Mouse (Mus musculus) lung, embryonic 14.5 days (tissue): ENCODE results near the gene Ago3. TPM values are rescaled to one million over a fixed set of nuclear protein-coding genes. Genes with fewer than 3 reads are reported as not detected.

Experiments used
- ATAC-seq: fragments of 200-750 bp; cut with Nextera tagmentation; 2 replicates; pipeline ENCODE4 v1.8.0; 2017; ENCODE audit warnings: mild to moderate bottlenecking, moderate TSS enrichment, moderate library complexity; ENCODE audit not compliant: insufficient read depth
- DNase-seq: peaks from one replicate; pipeline ENCODE4 v3.0.0-alpha.2; 2015
- H3K27ac ChIP-seq: fragments of 300-500 bp; sonication (generic); 2 replicates; pipeline ENCODE4 v1.5.1; 2014; ENCODE audit warnings: low read depth, mild to moderate bottlenecking, moderate library complexity
- H3K27me3 ChIP-seq: fragments of 300-500 bp; sonication (generic); 2 replicates; pipeline ENCODE4 v1.6.1; 2014; ENCODE audit warnings: low read length, control low read depth; ENCODE audit not compliant: insufficient read depth
- H3K36me3 ChIP-seq: fragments of 300-500 bp; sonication (generic); 2 replicates; pipeline ENCODE4 v1.6.1; 2014; ENCODE audit warnings: control low read depth; ENCODE audit not compliant: insufficient read depth
- H3K4me1 ChIP-seq: fragments of 300-500 bp; sonication (generic); 2 replicates; pipeline ENCODE4 v1.6.1; 2014; ENCODE audit warnings: antibody characterized with exemption, control low read depth; ENCODE audit not compliant: insufficient read depth
- H3K4me2 ChIP-seq: fragments of 300-500 bp; sonication (generic); 2 replicates; pipeline ENCODE4 v1.6.1; 2014; ENCODE audit warnings: mild to moderate bottlenecking
- H3K4me3 ChIP-seq: fragments of 300-500 bp; sonication (generic); 2 replicates; pipeline ENCODE4 v1.5.1; 2014; ENCODE audit warnings: low read depth, low read length
- H3K9ac ChIP-seq: fragments of 300-500 bp; sonication (generic); 2 replicates; pipeline ENCODE4 v1.6.1; 2014
- H3K9me3 ChIP-seq: fragments of 300-500 bp; sonication (generic); 2 replicates; pipeline ENCODE4 v1.6.1; 2016; ENCODE audit warnings: low read depth, low read length, control low read depth
- CTCF ChIP-seq: IDR thresholded peaks from 2 replicates; pipeline ENCODE4 v1.5.1; 2016; ENCODE audit warnings: antibody characterized with exemption, low read depth
- WGBS: fragments of 180-500 bp; shearing (Covaris S2); extraction: QIAGEN DNeasy Blood & Tissue Kit; methylation state at CpG from one replicate; pipeline ENCODE4 v1.1.7; 2014; 5-methylcytosine and 5-hydroxymethylcytosine counted together
- polyA plus RNA-seq: library from polyadenylated mRNA; unstranded; fragments of >200 nt; fragmentation: Nextera tagmentation; extraction: Ambion mirVana; gene quantifications from 2 replicates; pipeline ENCODE4 v1.2.1, GENCODE M21; 2014

Ago3 gene
- polyA plus RNA-seq, result 19.1 and 19.5 TPM in 2 replicates

- H3K9ac ChIP-seq, result peak within 1 kb of the TSS; percentile 91
- peak within 1 kb of the TSS; percentile 83 for H3K27ac ChIP-seq
- under 1% methylated on average over 65 of the region's 65 CpGs for WGBS
- peaks cover 1% of the 10 kb centered on the region; the same call in 1 of the 2 replicates for H3K36me3 ChIP-seq
- no peaks in the 10 kb centered on the region for H3K27me3 ChIP-seq
- H3K4me1 ChIP-seq, result no peaks in the 10 kb centered on the region; the same call in 1 of the 2 replicates
- H3K4me2 ChIP-seq, result peak within 1 kb of the TSS; percentile 91
- ATAC-seq (peak; percentile 98), DNase-seq (peak; percentile 96)
- peak within 1 kb of the TSS; percentile 91 for H3K4me3 ChIP-seq
- TF ChIP-seq CTCF, result no peak
- no peaks in the 10 kb centered on the region for H3K9me3 ChIP-seq
These were observed at the start of gene Ago3 for GRCm38 (mm10) chr4:126429347-126430079. Gene Ago3 (minus strand): TSS chr4:126429556.

GRCm38 (mm10) chr4:126473031-126473430 lies 43.7 kb upstream of the Ago3 start:
- H3K4me3 ChIP-seq, result no peak overlapping the region
- H3K27me3 ChIP-seq, result no peaks in the 10 kb centered on the region
- H3K27ac ChIP-seq, result no peak overlapping the region
- TF ChIP-seq CTCF, result no peak
- no peaks in the 10 kb centered on the region for H3K4me1 ChIP-seq
- no peaks in the 10 kb centered on the region for H3K36me3 ChIP-seq
- no peak for ATAC-seq
- H3K4me2 ChIP-seq, result no peak overlapping the region
- H3K9me3 ChIP-seq, result no peaks in the 10 kb centered on the region
- DNase-seq, result peak; percentile 61
- no peak overlapping the region for H3K9ac ChIP-seq
- WGBS, result 46% methylated on average over 5 of the region's 5 CpGs

DNA sequence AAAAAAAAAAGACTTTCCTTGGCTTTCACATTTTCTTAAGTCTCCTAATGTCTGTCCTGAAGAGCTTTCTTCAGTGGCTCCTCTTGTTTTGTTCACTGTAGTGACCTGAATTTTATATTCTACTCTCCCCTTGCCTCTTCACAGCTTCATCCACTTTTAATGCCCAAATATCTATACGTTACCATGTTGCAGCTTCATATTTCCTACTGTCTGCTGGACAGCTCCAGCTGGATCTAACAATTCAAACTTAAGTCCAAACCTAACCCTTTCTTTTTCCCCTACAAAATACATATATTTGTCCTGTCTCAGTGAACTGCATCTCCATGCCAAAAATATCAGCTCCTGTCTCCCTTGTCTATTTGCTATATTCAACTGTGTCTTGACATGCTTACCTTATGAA lies 40.0 kb upstream of the Ago3 start:
- H3K27ac ChIP-seq, result no peak overlapping the region
- no peak overlapping the region for H3K4me3 ChIP-seq
- no peak for TF ChIP-seq CTCF
- H3K9ac ChIP-seq, result no peak overlapping the region
- ATAC-seq, result no peak
- H3K4me1 ChIP-seq, result peaks cover 18% of the 10 kb centered on the region; the same call in 1 of the 2 replicates
- no peaks in the 10 kb centered on the region for H3K36me3 ChIP-seq
- peak; percentile 25 for DNase-seq
- no peak overlapping the region for H3K4me2 ChIP-seq
- no peaks in the 10 kb centered on the region for H3K9me3 ChIP-seq
- 33% methylated on average over 1 of the region's 1 CpGs for WGBS
- no peaks in the 10 kb centered on the region for H3K27me3 ChIP-seq

- H3K27ac ChIP-seq, result peak overlapping the region; percentile 13; the same call in 1 of the 2 replicates
- TF ChIP-seq CTCF, result no peak
- DNase-seq, result no peak
- WGBS, result 6% methylated on average over 8 of the region's 8 CpGs
- no peaks in the 10 kb centered on the region for H3K27me3 ChIP-seq
- peaks cover 18% of the 10 kb centered on the region; the same call in 1 of the 2 replicates for H3K4me1 ChIP-seq
- 0 out of 2 replicates have a peak overlapping the region, but pooled peaks have one; percentile 11 for H3K9ac ChIP-seq
- H3K36me3 ChIP-seq, result no peaks in the 10 kb centered on the region
- H3K9me3 ChIP-seq, result no peaks in the 10 kb centered on the region
- H3K4me3 ChIP-seq, result peak overlapping the region; percentile 83
- H3K4me2 ChIP-seq, result peak overlapping the region; percentile 75
- no peak for ATAC-seq
These were observed 39.6 kb upstream of the Ago3 start for GRCm38 (mm10) chr4:126468925-126469324.

GRCm38 (mm10) chr4:126468285-126468901 lies 39.0 kb upstream of the Ago3 start, which contains the start of gene Ago1:
Gene Ago1 (minus strand): TSS chr4:126468583.
- peak within 1 kb of the TSS; percentile 83 for H3K4me3 ChIP-seq
- ATAC-seq (peak; percentile 88), DNase-seq (peak; percentile 96)
- no peaks in the 10 kb centered on the region for H3K9me3 ChIP-seq
- 2% methylated on average over 46 of the region's 55 CpGs for WGBS
- H3K36me3 ChIP-seq, result no peaks in the 10 kb centered on the region
- peak within 1 kb of the TSS; percentile 87 for H3K9ac ChIP-seq
- peaks cover 18% of the 10 kb centered on the region; the same call in 1 of the 2 replicates for H3K4me1 ChIP-seq
- peak within 1 kb of the TSS; percentile 75 for H3K4me2 ChIP-seq
- TF ChIP-seq CTCF, result peak; percentile 81
- no peaks in the 10 kb centered on the region for H3K27me3 ChIP-seq
- H3K27ac ChIP-seq, result peak within 1 kb of the TSS; percentile 90

GRCm38 (mm10) chr4:126467721-126468284 lies 38.4 kb upstream of the Ago3 start:
- H3K27me3 ChIP-seq, result no peaks in the 10 kb centered on the region
- no peak for TF ChIP-seq CTCF
- peak overlapping the region; percentile 90 for H3K27ac ChIP-seq
- DNase-seq, result peak; percentile 83
- peak overlapping the region; percentile 75 for H3K4me2 ChIP-seq
- H3K9me3 ChIP-seq, result no peaks in the 10 kb centered on the region
- H3K4me3 ChIP-seq, result peak overlapping the region; percentile 83
- H3K36me3 ChIP-seq, result no peaks in the 10 kb centered on the region
- ATAC-seq, result peak; percentile 75
- under 1% methylated on average over 25 of the region's 25 CpGs for WGBS
- peak overlapping the region; percentile 87 for H3K9ac ChIP-seq
- H3K4me1 ChIP-seq, result peaks cover 18% of the 10 kb centered on the region; the same call in 1 of the 2 replicates

DNA sequence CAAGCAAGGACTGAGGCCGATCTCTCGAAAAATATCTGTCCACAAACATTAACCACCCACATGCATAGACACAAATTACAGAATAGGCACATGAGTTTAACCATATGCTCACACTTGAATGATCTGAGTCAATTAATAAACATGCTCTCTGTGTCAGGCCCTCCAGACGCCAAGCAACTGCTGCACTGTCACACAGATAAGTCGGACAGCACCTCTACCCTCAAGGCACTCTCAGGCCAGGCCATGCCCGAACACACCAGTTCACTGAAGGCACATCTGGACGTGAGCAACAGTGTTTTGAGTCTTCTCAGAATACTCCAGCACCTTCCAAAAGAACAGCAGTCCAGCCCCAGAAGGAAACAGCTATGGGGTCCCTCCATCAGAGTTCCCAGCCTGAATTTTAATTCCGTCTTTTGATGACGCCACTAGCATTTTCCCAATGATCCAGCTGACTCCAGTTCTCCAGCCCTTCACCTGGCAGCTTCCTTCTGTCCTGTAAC lies 36.9 kb upstream of the Ago3 start:
- H3K27ac ChIP-seq, result peak overlapping the region; percentile 33; the same call in 1 of the 2 replicates
- H3K4me1 ChIP-seq, result peaks cover 18% of the 10 kb centered on the region; the same call in 1 of the 2 replicates
- H3K27me3 ChIP-seq, result no peaks in the 10 kb centered on the region
- 26% methylated on average over 8 of the region's 8 CpGs for WGBS
- DNase-seq (no peak), ATAC-seq (no peak)
- TF ChIP-seq CTCF, result no peak
- H3K9ac ChIP-seq, result no peak overlapping the region
- peak overlapping the region; percentile 29 for H3K4me2 ChIP-seq
- no peaks in the 10 kb centered on the region for H3K36me3 ChIP-seq
- H3K9me3 ChIP-seq, result no peaks in the 10 kb centered on the region
- H3K4me3 ChIP-seq, result no peak overlapping the region
